Mouse (Mus musculus): ENCODE results near the gene Tmem86a. TPM values are rescaled to one million over a fixed set of nuclear protein-coding genes. Genes with fewer than 3 reads are reported as not detected.

The Tmem86a gene
- polyA plus RNA-seq, 3 experiments from 2014 or later: 1.5 to 6.6 (median 3.8) TPM

DNA sequence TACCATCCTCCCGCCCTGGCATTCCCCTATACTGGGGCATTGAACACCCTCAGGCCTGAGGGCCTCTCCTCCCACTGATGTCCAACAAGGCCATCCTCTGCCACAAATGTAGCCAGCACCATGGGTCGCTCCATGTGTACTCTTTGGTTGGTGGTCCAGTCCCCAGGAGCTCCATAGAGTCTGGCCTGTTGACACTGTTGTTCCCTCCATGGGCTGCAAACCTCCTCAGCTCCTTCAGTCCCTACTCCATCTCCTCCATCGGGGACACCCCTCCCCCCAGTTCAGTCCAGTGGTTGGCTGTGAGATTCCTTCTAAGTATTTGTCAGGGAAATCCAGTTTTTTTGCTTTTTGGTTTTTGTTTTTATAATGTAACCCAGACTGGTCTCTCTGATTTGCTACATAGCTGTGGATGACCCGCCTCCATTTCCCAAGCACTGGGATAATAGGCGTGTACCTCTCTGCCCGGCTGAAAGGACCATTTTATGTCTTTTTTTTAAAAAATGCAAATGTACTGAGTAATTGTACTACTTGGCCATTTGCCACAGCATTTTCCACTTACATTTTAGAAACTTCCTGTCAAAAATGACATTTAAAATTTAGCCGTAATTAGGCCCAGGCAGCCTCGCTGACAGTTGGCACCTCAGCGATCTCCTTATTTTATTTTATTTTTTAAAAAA lies 19.7 kb upstream of the Tmem86a start:
- ATAC-seq: peak; percentile 61

DNA sequence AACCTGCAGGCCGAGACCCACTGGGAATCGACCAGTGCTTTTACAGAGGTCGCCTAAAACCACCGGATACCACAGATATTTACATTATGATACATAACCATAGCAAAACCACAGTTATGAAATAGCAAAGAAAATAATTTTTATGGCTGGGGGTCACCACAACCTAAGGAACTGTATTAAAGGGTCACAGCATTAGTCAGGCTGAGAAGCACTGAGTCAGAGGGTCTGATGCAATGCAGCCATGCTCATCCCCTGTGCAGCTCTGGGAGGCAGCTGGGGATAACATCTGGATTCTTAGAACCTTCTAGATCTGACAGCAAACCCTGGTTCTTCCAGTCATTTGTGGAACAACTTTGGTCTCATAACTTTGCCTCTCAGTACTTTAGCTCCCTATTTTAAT lies 19.0 kb upstream of the Tmem86a start:
- ATAC-seq: peak; percentile 32

DNA sequence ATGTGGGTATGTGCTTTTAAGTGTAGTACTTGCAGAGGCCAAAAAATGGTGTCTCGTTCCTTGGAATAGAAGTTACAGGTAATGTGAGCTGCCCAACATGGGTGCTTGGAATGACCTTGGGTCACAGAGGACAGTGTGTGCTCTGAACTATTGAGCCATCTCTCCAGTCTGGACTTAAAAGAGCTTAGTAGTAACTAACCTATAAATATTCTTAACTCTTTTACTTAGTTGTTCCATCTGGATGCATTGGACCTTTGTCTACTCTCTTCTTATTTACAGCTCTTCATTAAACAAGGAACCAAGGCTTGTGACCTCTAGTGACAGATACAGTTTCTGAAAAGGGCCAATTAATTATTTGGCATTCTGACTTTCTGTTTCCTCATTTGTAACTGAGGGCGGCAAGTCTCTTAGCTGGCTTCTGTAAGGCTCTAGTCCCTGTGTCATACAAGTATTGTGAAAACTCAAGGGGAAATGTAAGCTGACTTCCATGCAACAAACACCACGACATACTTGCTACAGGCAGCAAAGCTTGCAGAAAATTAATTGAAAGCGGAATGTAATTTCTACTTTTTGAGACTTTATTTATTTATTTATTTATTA lies 15.5 kb upstream of the Tmem86a start:
- ATAC-seq: no peak

DNA sequence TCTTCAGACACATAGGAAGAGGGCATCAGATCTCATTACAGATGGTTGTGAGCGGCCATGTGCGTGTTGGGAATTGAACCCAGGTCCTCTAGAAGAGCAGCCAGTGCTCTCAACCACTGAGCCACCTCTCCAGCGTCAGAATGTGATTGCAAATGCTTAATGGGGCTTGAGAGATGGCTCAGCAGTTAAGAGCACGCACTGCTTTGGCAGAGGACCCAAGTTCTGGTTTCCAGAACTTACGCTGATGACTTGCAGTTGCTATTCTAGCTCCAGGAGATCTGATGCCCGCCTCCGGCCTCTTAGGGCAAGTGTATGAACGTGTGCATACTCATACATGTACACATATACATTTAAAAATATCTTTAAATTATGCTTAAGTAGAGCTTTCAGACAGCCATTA lies 15.0 kb upstream of the Tmem86a start:
- no peak for ATAC-seq

DNA sequence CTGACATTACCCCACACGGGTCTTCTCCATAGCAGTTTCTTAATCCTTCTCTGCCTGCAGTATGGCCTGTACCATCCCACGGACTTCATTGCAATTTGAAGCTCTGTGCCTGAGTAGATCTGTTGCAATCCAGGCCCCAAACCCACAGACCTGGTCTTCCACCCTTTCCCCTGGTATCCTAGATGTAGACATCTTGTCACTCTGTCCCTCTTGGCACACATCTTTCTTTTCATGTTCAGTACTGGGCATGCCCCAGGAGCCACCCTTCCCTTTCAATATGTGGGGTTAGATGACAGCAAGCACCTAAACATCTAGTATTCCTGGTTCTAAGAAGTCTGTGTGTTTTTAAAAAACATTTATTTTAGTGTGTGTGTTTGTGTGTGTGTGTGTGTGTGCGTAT lies 8.7 kb upstream of the Tmem86a start:
- no peak for ATAC-seq

DNA sequence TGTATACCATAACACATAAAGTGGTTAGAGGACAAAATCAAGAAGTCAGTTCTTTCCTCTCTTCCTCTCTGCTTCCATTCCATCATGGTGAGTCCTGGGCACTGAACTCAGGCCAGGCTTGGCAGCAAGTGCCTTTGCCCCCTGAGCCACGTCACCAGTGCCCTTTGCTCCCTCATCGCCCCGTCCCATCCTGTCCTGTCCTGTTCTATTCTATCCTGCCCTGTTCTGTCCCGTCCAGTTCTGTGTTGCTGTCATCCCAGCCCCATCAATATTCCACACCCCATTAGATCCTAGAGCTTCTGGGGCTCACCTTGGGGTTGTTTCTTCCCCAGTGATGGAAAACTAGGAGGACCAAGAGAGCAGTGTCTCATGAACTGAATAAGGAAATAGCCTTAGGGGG lies 8.3 kb upstream of the Tmem86a start:
- no peak for ATAC-seq

DNA sequence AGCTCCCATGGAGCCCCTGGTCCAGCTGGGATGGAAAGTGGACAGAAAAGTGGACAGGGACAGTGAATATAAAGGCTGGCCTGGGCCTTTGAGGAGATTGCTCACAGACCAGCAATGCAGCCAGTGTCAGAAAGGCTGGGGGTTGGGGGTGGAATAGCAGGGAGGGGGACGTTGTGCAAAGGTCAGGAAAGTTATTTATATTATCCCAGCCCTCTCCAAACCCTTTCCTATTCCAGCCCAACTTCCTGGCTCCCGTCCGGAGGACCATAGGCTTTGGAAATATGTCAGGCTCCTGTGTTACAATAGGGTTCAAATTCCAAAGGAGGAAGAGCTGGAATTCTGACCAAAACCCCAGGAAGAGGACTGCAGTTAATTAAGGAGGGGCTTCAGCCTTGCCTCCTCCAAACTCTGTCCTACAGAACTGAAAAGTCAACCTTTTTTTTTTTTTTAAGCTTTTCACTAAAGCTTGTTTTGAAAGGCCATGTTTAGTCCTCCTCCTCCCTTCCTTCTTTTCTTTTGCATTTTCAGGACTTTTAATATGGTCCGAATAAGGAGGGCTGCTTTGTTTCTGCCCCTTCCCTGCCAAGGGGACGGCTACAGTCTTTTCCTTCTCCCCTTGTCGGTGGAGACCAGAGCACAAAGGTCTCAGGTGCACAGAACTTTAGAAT lies 7.4 kb upstream of the Tmem86a start:
- no peak for ATAC-seq

DNA sequence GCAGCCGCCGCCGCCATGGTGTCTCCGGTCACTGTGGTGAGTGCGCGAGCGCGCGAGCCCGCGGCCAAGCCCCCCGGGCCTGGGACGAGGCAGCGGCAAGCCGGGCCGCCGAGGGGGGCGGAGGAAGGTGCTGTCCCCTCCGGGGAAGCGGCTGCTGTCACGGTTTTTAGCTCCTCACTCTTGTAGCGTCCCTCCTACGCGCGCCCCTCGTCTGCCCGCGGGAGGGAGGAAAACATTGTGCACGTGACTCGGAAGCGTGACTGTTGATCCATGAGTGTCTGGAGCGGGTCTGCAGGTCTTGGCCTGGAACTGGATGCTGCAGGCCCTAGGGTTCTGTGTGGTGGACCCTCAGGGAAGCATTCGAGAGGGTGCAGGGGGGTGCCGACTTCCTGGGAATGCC lies 365 bp downstream of the Tmem86a start:
- ATAC-seq: peak; percentile 72

DNA sequence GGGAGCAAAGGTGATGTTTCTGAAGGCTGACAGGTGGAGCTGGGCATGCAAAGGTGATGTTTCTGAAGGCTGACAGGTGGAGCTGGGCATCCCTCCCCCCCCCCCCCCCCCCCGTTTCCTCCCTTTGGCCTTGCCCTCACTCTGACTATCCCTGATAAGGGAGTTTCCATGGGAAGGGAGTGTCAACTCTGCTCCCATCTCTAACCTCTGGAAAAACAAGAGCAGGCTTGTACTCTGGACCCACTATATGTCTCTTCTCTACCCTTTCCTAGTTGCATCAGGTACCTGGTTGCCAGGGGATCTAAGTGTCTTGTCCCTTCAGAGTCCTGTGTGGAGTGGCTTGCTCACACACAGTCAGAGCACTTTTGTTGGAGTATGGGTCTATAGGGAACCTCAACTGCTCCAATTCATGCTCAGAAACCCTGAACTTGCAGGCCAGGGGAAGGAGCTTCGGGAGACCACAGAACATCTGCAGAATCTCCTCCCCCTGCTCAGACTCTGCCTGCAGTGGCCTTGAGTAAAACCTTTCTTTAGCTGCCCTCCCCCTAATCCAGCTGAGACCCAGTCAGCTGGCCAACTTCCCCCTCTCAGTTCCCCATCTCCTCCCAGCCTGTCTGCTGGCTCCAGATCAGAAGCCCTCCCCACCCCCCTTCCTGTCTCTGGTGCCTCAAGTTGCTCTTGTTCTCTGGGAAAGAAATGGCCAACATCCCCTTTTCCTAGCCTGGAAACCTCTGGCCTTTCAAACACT lies 1.2 kb downstream of the Tmem86a start:
- ATAC-seq: no peak

DNA sequence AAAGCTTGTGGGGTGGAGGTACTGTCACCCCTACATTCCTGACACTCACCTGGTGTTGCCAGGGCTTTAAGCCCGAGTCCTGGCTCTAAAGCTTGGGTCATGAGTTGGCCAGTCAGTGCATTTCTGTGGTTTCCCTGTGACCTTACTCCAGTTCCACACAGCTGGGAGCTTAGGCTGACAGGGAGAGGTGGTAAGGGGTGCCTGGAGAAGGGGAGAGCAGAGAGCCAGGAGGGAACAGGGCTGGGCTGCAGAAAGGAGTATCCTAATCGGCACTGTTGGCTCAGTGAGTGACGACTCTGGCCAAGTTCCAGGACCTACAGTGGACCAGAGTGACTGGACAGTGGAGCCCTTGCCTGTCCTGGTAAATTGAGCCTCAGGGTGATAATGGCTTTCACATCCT lies 1.9 kb downstream of the Tmem86a start:
- ATAC-seq: no peak

DNA sequence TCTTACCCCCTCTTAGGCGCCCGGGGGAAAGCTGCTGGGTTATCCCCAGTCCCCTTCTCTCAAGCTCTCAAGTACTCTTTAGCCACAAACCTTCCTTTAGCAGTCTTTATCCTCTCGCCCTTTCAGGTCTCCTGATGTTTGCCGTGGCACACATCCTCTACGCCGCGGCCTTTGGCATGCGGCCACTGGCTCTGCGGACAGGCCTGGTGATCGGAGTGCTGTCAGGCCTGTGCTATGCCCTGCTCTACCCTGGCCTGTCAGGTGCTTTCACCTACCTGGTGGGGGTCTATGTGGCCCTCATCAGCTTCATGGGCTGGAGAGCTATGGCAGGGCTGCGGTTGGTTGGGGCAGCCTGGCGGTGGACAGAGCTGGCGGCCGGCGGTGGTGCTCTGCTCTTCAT lies 2.9 kb downstream of the Tmem86a start:
- ATAC-seq: no peak

DNA sequence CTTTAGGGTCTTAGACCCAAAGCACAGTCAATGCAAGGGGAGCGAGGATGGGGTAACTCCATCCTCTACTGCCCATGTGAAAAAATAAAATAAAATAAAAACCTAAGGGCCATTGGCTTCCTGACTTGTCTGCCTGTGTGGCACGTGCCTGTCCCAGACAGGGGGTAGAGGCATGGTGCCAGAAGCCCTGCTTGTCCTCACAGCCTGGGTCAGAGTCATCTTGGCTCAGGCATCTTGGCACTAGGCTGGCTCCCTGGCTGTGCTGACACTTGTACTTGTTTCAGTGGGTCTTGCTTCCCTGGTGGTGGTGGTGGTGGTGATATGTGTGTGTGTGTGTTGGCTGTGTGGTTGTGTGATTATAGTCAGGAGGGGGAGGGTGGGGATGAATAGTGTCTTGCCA lies 4.3 kb downstream of the Tmem86a start:
- ATAC-seq: no peak

DNA sequence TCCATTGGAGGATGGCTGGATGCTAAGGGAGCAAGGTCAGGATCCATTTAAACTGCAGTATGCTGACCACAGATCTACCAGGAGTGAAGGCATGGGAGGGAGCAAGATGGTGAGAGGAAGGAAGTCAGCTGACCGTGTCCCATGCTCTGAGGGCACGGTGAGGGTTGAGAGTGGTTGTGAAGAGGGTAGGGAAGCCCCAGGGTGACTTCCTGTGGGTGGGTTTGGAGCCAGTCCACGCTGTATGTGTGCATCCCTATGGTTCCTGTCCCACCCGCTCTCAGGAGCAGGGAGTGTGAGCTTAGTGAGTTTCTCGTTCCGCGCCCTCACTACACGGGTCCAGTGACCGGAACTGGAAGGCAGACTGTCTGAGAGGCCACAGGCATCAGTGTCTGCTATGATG lies 5.3 kb downstream of the Tmem86a start:
- ATAC-seq: no peak

DNA sequence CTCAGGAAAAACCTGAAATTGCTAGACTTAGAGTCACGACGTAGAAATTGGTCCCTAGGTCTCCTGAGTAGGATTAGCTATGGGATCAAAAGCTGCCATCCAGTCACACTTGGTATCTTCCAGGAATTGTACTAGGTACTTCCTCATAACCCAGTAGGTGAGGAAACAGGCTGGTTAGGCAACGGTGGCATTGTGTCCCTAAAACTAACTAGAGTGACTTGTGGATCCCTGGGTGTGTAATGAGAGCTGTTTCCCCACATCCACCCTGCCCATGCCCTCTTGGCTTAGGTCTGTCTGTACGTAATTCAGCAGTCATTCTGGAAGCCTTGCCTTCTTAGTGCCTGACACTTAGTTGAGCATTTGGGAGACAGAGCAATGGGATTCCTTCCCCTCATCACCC lies 5.9 kb downstream of the Tmem86a start:
- no peak for ATAC-seq

DNA sequence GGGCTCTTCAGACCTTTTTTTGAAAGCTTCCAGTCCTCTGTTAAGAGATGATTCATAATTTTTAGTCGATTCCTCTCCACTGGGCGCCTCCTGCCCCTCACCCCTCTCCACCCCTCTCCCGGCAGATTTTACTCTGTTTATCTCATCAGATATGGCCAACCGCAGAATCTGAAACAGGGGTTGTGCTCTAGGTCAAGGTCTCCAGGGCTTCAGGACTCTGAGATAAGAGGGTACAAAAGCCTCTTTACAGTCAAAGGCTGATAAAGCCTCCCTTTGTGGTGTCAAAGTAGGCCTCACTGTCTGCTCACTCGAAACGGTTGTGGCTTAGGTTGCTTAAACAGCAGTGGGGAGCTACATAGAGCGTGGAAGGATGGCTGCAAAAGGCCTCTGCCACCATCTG lies 8.9 kb downstream of the Tmem86a start:
- ATAC-seq: no peak

DNA sequence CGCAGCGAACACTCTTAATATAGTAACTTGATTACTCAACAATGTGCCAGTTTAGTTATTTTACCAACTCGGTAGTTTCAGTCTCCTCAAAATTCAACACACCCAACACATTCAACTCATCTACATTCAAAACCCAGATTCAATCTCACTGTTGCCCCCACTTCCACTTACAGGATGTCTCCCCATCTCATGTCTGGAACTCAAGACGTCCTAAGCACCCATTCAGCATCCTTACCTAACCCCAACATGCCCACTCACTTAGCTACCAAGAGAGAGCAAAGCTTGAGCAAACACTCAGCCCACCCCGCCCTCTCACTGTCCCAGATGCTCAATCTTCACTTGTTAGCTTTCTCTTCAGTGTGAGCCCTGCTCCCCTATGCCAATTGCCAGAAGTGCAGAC lies 11.2 kb downstream of the Tmem86a start:
- ATAC-seq: no peak

DNA sequence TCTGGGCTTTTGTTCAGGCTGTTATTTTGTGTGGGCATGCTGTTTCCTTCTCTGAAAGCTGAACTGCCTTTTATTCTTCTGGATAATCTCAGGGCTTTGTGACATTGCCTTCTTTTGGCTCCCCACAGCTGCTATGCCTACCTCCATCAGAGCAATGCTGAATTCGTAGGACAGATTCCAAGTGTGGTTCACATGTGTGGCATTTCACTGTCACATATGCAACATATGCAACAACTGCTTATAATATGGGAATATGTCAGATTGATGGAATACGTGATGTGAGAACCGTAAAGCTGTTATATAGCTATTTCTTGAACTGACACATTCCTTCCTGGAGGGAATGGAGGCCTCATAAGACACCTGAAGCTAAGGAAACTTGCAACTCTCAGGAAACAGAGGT lies 16.5 kb downstream of the Tmem86a start:
- no peak for ATAC-seq

DNA sequence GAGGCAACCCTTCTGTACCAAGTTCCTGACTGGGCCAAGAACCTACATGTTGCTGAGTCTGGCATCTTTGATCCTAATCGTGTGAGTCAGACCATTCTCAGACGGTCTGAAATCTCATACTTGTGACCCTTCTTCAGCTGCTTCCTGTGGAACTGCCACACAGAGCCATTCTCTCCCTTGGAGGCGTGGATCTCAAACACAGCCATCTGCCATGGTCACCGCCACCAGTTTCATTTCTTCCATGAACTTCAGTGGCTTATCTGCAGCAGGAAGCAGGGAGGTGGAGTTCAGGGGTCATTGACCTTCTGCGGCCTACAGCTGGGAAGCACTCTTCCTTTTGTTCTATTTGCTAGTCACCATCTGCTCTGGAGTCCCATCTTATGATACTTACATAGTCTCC lies 17.5 kb downstream of the Tmem86a start:
- no peak for ATAC-seq

DNA sequence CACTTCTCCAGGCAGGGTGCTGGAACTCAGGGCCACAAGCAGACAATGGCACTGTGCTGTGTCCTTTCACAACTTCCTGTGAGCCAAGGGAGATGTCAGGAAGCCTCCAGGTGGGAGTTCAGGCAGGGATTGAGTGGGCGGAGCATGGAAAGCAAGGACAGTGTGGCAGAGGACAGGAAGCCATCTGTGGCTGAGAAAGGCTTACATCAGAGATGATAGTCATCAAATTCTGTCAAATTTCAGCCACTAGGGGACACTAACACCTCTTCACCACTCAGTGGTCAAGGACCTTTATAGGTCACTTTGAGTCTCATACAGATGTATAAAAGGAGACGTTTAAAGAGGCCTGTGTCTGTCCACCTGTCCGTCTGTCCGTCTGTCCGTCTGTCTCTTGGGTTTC lies 22.1 kb downstream of the Tmem86a start:
- no peak for ATAC-seq

DNA sequence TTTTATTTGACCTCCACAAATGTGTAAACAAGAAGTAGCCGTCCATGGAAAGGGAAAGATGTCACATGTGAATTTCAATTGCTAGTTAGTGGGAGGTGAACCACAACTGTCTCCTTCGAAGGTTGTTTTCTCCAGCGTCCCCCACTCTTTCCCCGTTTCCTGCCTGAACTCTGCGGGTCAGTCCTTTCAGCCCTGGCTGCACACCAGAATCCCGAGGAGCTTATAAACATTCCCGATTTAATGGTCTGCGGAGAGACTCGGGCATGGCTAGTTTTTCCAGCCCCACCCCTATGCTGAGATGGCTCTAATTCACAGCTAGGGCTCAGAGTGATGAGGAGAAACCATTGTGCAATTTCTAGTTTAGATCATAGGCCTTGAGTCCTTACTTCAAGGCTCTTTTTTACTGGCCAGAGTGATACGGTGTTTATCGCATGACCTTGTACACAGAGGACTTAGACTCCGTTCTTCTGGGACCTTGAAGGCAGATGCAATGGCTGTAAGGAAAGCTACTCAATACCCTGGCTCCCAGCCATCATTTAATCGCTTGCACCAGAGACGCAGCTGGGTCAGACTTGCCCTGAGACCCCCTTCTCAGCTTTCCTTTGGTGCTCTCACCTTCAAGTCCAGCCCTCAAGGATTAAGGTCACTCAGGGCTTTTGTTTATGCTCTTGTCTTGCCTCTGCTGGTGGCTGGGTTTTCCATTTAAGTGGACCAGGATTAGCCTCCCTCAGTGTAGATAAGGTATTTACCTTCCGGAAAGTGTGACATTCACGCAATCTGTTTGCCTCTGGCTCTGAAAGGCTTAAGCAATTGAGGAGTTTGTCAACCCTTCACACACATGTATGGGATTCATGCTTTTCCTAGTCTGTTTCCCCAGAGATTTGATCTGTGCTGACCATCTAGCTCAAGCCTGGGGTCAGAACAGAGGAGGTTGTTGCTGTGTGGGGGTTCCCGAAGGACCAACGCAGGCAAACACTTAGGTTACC lies 23.4 kb downstream of the Tmem86a start:
- no peak for ATAC-seq

DNA sequence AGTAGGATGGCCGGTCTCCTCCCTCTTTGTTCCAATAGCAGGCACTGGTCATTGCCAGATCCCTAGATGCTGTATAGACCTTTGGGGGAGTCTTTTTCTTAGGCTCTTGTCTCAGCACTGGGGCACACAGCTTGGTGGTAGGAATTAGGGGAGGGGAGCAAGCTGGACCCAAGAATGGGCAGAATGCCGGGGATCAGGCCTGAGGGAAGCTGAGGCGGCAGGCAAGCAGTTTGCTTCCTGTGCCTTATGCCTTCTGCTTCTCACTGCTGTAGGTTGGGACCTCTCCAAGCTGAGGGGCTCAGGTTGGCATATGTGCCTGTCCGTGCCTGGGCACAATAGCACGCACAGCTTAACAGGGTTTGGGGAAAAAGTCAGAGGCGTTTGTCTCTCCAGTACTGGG lies 25.8 kb downstream of the Tmem86a start:
- no peak for ATAC-seq

DNA sequence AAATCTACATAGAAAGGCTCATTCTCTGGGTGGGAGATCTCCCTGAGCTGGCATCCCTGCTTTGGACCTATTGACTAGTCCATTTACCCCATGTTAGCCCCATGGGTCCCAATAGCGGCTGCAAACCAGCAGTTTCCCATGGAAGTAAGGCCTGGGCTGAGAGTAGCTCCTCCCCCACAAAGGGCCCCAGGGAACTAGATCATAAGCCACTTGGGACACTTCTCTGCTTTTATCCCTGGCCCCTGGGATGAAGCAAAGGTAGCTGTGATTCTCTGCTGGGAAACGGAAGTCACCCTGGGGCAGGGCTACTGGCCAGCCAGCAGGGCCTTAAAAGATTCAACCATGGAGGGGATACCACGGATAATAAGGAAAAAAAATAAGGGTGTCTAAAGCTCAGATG lies 26.3 kb downstream of the Tmem86a start:
- ATAC-seq: no peak

Data from inflammation-experienced regulatory T-cells, adult 6 months (primary cell).